Mouse (Mus musculus) intestine, embryonic 16.5 days (tissue): ENCODE results near the gene Txndc5. TPM values are rescaled to one million over a fixed set of nuclear protein-coding genes. Genes with fewer than 3 reads are reported as not detected.

Source experiments
- ATAC-seq: fragments of 200-750 bp; cut with Nextera tagmentation; 2 replicates; pipeline ENCODE4 v1.8.0; 2017; ENCODE audit warnings: moderate TSS enrichment, moderate library complexity
- H3K27ac ChIP-seq: fragments of 300-500 bp; sonication (generic); 2 replicates; pipeline ENCODE4 v1.5.1; 2014; ENCODE audit warnings: mild to moderate bottlenecking, low read length
- H3K27me3 ChIP-seq: fragments of 300-500 bp; sonication (generic); replicated peaks from 2 replicates; pipeline ENCODE4 v1.6.1; 2014; ENCODE audit warnings: low read length, control low read depth, mixed read lengths; ENCODE audit not compliant: control insufficient read depth, insufficient read depth
- H3K36me3 ChIP-seq: fragments of 300-500 bp; sonication (generic); 2 replicates; pipeline ENCODE4 v1.6.1; 2014; ENCODE audit warnings: low read length, control low read depth; ENCODE audit not compliant: control insufficient read depth, insufficient read depth
- H3K4me1 ChIP-seq: fragments of 300-500 bp; sonication (generic); 2 replicates; pipeline ENCODE4 v1.6.1; 2014; ENCODE audit warnings: low read length, control low read depth, mixed read lengths; ENCODE audit not compliant: control insufficient read depth, insufficient read depth
- H3K4me2 ChIP-seq: fragments of 300-500 bp; sonication (generic); 2 replicates; pipeline ENCODE4 v1.6.1; 2014; ENCODE audit warnings: low read depth, low read length, control low read depth
- H3K4me3 ChIP-seq: fragments of 300-500 bp; sonication (generic); 2 replicates; pipeline ENCODE4 v1.5.1; 2014; ENCODE audit warnings: mild to moderate bottlenecking, low read length
- H3K9ac ChIP-seq: fragments of 300-500 bp; sonication (generic); 2 replicates; pipeline ENCODE4 v1.6.1; 2014; ENCODE audit warnings: low read depth, low read length
- H3K9me3 ChIP-seq: fragments of 300-500 bp; sonication (generic); 2 replicates; pipeline ENCODE4 v1.6.1; 2016; ENCODE audit warnings: low read length, control low read depth; ENCODE audit not compliant: control insufficient read depth
- WGBS: fragments of 180-500 bp; shearing (Covaris S2); extraction: QIAGEN DNeasy Blood & Tissue Kit; methylation state at CpG from one replicate; pipeline ENCODE4 v1.1.7; 2014; 5-methylcytosine and 5-hydroxymethylcytosine counted together
- polyA plus RNA-seq: library from polyadenylated mRNA; unstranded; fragments of >200 nt; fragmentation: Nextera tagmentation; extraction: Ambion mirVana; gene quantifications from 2 replicates; pipeline ENCODE4 v1.2.1, GENCODE M21; 2015

The Txndc5 gene
- polyA plus RNA-seq, 1 experiment from 2014 or later, result 239 TPM

- Histone ChIP-seq H3K4me3 (no peak overlapping the region), H3K9me3 (no peaks in the 10 kb centered on the region), H3K27ac (no peak overlapping the region), H3K27me3 (no peaks in the 10 kb centered on the region), H3K9ac (no peak overlapping the region), H3K36me3 (no peaks in the 10 kb centered on the region), H3K4me1 (no peaks in the 10 kb centered on the region), H3K4me2 (no peak overlapping the region)
- ATAC-seq, result no peak
- 69% methylated on average over 8 of the region's 8 CpGs for WGBS
These were observed 16.3 kb upstream of the Txndc5 start for GRCm38 (mm10) chr13:38544769-38545445.

DNA sequence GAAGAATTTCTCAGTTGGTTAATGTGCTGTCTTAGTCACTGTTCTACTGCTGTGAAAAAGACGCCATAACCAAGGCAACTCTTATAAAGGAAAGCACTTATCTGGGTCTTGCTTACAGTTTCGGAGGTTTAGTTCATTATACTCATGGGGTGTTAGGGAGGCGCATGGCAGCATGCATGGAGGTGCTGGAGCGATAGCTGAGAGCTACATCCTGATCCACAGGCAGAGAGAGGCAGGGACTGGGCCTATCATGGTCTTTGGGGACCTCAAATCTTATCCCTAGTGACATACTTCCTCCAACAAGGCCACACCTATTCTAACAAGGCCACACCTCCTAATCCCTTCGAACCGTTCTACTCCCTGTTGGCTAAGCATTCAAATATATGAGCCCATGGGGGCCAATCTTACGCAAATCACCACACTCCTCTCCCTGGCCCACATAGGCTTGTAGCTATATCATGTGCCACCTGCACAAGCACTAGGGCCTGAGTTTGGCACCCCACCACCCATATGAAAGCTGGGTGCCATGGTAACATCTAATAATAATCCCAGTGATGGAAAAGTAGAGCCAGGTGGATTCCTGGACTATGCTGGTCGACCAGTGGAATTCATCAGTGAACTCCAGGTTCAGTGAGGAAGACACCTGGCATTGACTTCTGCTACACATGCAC lies 15.0 kb upstream of the Txndc5 start:
- Histone ChIP-seq H3K4me1 (no peaks in the 10 kb centered on the region), H3K9me3 (no peaks in the 10 kb centered on the region), H3K4me3 (no peak overlapping the region), H3K4me2 (no peak overlapping the region), H3K27me3 (no peaks in the 10 kb centered on the region), H3K27ac (no peak overlapping the region), H3K9ac (no peak overlapping the region), H3K36me3 (no peaks in the 10 kb centered on the region)
- no peak for ATAC-seq
- 91% methylated on average over 8 of the region's 8 CpGs for WGBS

DNA sequence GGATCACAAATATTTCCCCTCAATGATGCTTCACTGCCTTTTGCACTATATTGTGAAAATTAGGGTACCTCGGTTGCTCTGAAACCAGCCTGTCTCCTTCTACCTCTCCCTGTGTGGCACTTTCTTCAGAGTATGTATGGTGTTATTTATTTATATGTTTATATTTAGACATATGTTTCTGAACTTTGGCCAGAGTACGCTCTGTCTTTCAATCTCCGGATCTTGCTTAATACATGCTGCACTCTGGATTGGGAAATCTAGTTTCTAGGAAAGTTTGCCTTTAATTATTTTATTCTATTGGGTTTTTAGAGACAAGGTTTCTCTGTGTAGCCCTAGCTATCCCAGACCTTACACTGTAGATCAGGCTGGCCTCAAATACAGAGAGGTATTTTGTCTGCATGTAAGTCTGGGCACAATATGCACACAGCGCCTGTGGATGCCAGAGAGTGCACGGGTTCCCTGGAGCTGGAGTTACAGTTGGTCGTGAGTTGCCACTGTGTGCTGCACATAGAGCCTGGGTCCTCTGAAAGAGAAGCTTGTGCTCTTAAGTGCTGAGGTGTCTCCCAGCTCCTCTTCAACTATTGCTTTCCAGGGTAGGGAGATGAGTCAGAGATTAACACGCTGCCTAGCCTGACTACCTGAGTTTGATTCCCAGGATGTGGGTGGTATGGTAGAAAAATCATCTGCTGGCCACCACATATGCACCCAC lies 10.7 kb upstream of the Txndc5 start:
- ATAC-seq, result no peak
- Histone ChIP-seq H3K36me3 (no peaks in the 10 kb centered on the region), H3K9me3 (no peaks in the 10 kb centered on the region), H3K9ac (no peak overlapping the region), H3K27ac (no peak overlapping the region), H3K27me3 (no peaks in the 10 kb centered on the region), H3K4me1 (no peaks in the 10 kb centered on the region), H3K4me3 (no peak overlapping the region), H3K4me2 (no peak overlapping the region)
- WGBS, result 86% methylated on average over 7 of the region's 7 CpGs

DNA sequence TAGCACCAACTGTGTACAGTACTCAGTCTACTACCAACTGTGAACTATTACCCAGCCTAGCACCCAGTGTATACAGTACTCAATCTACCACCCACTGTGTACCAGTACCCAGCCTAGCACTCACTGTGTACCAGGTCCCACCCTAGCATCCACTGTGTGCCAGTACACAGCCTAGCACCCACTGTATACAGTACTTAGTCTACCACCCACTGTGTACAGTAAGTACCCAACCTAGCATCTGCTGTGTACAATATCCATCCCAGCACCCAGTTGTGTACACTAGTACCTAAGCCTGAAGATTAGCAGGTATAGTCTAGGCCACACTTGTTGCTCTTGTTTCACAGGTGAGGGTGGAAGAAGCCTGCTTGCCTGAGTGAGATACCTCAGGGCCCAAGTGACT lies 8.9 kb upstream of the Txndc5 start:
- Histone ChIP-seq H3K9ac (no peak overlapping the region), H3K9me3 (no peaks in the 10 kb centered on the region), H3K4me2 (no peak overlapping the region), H3K27me3 (no peaks in the 10 kb centered on the region), H3K4me1 (0 out of 2 replicates have a peak, but pooled peaks cover 2% of the 10 kb centered on the region), H3K27ac (no peak overlapping the region), H3K4me3 (no peak overlapping the region), H3K36me3 (no peaks in the 10 kb centered on the region)
- ATAC-seq, result no peak

DNA sequence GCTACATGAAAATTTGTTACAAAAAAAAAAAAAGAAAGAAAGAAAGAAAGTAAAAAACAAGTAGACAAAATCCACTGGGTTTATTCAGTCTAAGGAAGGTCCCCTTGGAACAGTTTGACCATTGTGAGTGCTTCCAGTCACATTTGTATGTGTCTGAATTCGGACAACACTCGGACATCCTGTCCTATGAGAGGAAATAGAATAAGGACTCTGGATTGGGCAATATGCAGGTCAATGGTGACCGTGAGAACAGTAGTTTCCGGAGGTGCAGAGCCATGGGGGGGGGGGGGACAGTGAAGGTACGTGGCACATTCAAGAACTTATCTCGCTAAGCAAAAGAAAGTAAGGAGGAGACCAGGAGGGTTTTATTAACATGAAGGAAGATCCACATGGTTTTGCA lies 6.1 kb upstream of the Txndc5 start:
- Histone ChIP-seq H3K4me2 (no peak overlapping the region), H3K9ac (no peak overlapping the region), H3K36me3 (no peaks in the 10 kb centered on the region), H3K4me1 (0 out of 2 replicates have a peak, but pooled peaks cover 2% of the 10 kb centered on the region), H3K9me3 (no peaks in the 10 kb centered on the region), H3K27me3 (no peaks in the 10 kb centered on the region), H3K4me3 (no peak overlapping the region), H3K27ac (no peak overlapping the region)
- 74% methylated on average over 6 of the region's 6 CpGs for WGBS
- ATAC-seq, result no peak

- Histone ChIP-seq H3K4me2 (no peak overlapping the region), H3K9ac (no peak overlapping the region), H3K27me3 (no peaks in the 10 kb centered on the region), H3K4me3 (no peak overlapping the region), H3K27ac (no peak overlapping the region), H3K4me1 (peaks cover 2% of the 10 kb centered on the region; the same call in 1 of the 2 replicates), H3K36me3 (no peaks in the 10 kb centered on the region), H3K9me3 (no peaks in the 10 kb centered on the region)
- 37% methylated on average over 6 of the region's 6 CpGs for WGBS
- ATAC-seq, result no peak
These were observed 5.4 kb upstream of the Txndc5 start for GRCm38 (mm10) chr13:38534016-38534415.

DNA sequence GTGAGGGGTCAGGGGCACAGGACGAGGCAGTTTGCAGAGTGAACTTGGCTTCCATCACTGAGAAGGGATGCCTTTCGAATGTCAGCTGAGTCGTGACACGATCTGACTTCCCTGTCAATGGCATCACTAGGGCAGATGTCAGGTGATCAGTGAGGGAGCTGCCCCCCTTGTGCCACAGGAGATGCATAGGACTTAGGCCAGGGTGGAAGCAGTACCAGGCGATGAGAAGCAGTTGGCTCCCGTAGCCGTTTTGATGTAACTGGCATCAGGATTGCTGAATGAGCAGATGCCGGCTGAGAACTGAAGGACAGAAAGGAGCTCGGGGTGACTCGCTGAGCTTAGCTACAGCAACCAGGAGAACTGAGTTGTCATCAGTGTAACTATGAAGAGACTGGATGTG lies 4.8 kb upstream of the Txndc5 start:
- WGBS, result 81% methylated on average over 10 of the region's 10 CpGs
- Histone ChIP-seq H3K36me3 (no peaks in the 10 kb centered on the region), H3K27ac (no peak overlapping the region), H3K9ac (no peak overlapping the region), H3K4me3 (no peak overlapping the region), H3K4me2 (no peak overlapping the region), H3K9me3 (no peaks in the 10 kb centered on the region), H3K4me1 (peaks cover 2% of the 10 kb centered on the region; the same call in 1 of the 2 replicates), H3K27me3 (no peaks in the 10 kb centered on the region)
- ATAC-seq, result no peak

GRCm38 (mm10) chr13:38531498-38531897 lies 2.9 kb upstream of the Txndc5 start:
- ATAC-seq, result no peak
- H3K4me3 ChIP-seq, result no peak overlapping the region
- H3K4me2 ChIP-seq, result no peak overlapping the region
- no peak overlapping the region for H3K9ac ChIP-seq
- no peaks in the 10 kb centered on the region for H3K9me3 ChIP-seq
- no peak overlapping the region for H3K27ac ChIP-seq
- H3K36me3 ChIP-seq, result no peaks in the 10 kb centered on the region
- WGBS, result 93% methylated on average over 4 of the region's 4 CpGs
- H3K27me3 ChIP-seq, result no peaks in the 10 kb centered on the region
- peaks cover 8% of the 10 kb centered on the region for H3K4me1 ChIP-seq

- no peak for ATAC-seq
- no peak overlapping the region for H3K27ac ChIP-seq
- H3K36me3 ChIP-seq, result no peaks in the 10 kb centered on the region
- H3K4me2 ChIP-seq, result no peak overlapping the region
- H3K9me3 ChIP-seq, result no peaks in the 10 kb centered on the region
- H3K4me1 ChIP-seq, result peaks cover 16% of the 10 kb centered on the region
- no peak overlapping the region for H3K9ac ChIP-seq
- no peak overlapping the region for H3K4me3 ChIP-seq
- no peaks in the 10 kb centered on the region for H3K27me3 ChIP-seq
- WGBS, result 88% methylated on average over 6 of the region's 6 CpGs
These were observed 952 bp upstream of the Txndc5 start for GRCm38 (mm10) chr13:38529576-38529975.
